Mouse (Mus musculus): Measurements from ENCODE around the gene Mapk6. TPM values are rescaled to one million over a fixed set of nuclear protein-coding genes. Genes with fewer than 3 reads are reported as not detected.

Gene Mapk6
- polyA plus RNA-seq, 1 experiment from 2014 or later = 49.8 TPM

DNA sequence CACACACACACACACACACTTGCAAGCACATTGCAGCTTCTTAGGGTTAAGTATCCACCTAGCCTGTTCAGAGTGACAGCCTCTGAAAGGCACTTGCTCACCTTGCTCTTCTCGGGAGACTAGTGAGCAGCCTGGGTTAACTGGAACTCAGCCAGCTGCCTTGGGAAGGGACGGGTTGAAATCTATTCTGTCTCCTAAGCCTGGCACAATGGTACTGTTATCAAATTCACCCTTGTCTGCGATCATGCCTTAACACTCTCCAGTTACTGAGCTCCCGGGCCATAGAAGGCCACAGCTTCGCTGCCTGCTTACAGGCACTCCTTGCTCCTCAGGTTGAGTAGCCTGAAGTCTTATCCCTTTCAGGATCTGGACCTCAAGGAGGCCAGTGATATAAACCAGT is 9.2 kb downstream of the Mapk6 start:
- 71% methylated on average over 5 of the region's 5 CpGs for WGBS

DNA sequence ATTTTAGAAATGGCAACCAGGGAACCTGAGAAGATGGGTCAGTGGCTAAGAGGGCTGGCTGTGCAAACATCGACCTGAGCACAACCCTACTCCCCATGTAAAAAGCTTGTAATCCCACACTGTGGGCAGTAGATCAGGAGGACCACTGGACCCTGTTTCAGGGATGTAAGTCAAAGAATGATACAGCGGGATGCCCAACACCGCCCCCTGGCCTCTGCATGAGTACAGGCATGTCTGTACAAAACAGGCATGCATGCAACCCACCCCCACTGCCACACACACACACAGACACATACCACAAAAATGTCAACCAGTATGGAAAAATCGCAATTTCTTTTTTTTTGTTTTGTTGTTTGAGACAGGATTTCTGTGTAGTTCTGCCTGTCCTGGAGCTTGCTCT is 10.7 kb downstream of the Mapk6 start:
- Histone ChIP-seq H3K9me3 (no peaks in the 10 kb centered on the region), H3K4me3 (no peak overlapping the region), H3K36me3 (peaks cover 41% of the 10 kb centered on the region), H3K4me2 (no peak overlapping the region), H3K27me3 (no peaks in the 10 kb centered on the region), H3K27ac (no peak overlapping the region), H3K4me1 (peaks cover 18% of the 10 kb centered on the region), H3K9ac (no peak overlapping the region)
- ATAC-seq (ENCODE audit: insufficient number of reproducible peaks, low FRiP score, low TSS enrichment, low read depth) = no peak
- WGBS = 83% methylated on average over 4 of the region's 4 CpGs

More for the DNA sequence above, 9.2 kb downstream of the Mapk6 start:
- H3K27me3 ChIP-seq = no peaks in the 10 kb centered on the region
- no peaks in the 10 kb centered on the region for H3K9me3 ChIP-seq
- no peak overlapping the region for H3K9ac ChIP-seq
- H3K4me3 ChIP-seq = no peak overlapping the region
- peaks cover 30% of the 10 kb centered on the region for H3K36me3 ChIP-seq
- peaks cover 24% of the 10 kb centered on the region for H3K4me1 ChIP-seq
- no peak overlapping the region for H3K27ac ChIP-seq
- ATAC-seq (ENCODE audit: insufficient number of reproducible peaks, low FRiP score, low TSS enrichment, low read depth) = no peak
- H3K4me2 ChIP-seq = no peak overlapping the region

DNA sequence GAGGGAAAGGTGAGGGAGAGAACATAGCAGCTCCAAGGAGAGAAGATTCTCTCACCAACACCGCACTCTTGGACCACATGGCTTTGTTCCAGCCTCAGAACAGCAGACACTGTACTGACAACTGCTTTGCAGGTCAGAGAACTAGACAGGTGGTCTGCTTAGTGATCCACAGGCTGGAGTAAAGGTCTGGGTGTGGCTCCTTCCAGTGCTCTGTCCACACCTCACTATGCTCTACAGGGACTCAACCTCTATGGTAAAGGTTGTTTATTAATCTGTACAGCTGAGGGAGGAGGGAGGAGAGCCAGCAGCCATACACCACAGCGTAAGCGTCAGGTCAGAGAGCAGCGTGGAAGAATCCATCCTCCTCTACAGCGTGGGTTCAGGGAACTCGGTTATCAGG is 13.8 kb downstream of the Mapk6 start:
- ATAC-seq (ENCODE audit: insufficient number of reproducible peaks, low FRiP score, low TSS enrichment, low read depth) = no peak
- no peaks in the 10 kb centered on the region for H3K4me1 ChIP-seq
- H3K27ac ChIP-seq = no peak overlapping the region
- WGBS = 89% methylated on average over 6 of the region's 6 CpGs
- H3K36me3 ChIP-seq = peaks cover 63% of the 10 kb centered on the region
- H3K27me3 ChIP-seq = no peaks in the 10 kb centered on the region
- H3K4me3 ChIP-seq = no peak overlapping the region
- H3K9ac ChIP-seq = no peak overlapping the region
- H3K4me2 ChIP-seq = no peak overlapping the region
- no peaks in the 10 kb centered on the region for H3K9me3 ChIP-seq

DNA sequence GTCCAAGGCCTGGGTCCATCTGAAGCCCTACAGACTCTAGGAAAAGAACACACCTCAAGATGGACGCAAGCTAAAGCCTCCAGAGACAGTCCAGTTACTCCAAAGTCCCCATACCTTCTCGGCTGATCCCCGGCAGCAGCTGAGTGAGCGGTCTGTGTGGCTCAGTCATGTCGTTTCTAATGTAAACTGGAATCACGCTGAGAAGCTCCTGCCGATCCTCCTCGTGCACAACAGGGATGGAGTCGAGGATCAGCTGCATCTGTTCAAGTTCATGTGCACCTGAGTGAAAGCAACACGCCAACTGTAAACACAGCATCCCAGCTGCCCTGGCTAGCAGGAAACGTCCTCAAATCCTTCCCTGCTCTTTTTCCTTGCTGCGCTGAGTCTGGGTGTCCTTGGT is 16.6 kb downstream of the Mapk6 start:
- H3K4me2 ChIP-seq = no peak overlapping the region
- H3K36me3 ChIP-seq = peaks cover 76% of the 10 kb centered on the region
- H3K27ac ChIP-seq = no peak overlapping the region
- no peak overlapping the region for H3K9ac ChIP-seq
- no peaks in the 10 kb centered on the region for H3K27me3 ChIP-seq
- WGBS = 81% methylated on average over 12 of the region's 12 CpGs
- no peaks in the 10 kb centered on the region for H3K4me1 ChIP-seq
- H3K9me3 ChIP-seq = no peaks in the 10 kb centered on the region
- no peak overlapping the region for H3K4me3 ChIP-seq
- ATAC-seq (ENCODE audit: insufficient number of reproducible peaks, low FRiP score, low TSS enrichment, low read depth) = no peak

DNA sequence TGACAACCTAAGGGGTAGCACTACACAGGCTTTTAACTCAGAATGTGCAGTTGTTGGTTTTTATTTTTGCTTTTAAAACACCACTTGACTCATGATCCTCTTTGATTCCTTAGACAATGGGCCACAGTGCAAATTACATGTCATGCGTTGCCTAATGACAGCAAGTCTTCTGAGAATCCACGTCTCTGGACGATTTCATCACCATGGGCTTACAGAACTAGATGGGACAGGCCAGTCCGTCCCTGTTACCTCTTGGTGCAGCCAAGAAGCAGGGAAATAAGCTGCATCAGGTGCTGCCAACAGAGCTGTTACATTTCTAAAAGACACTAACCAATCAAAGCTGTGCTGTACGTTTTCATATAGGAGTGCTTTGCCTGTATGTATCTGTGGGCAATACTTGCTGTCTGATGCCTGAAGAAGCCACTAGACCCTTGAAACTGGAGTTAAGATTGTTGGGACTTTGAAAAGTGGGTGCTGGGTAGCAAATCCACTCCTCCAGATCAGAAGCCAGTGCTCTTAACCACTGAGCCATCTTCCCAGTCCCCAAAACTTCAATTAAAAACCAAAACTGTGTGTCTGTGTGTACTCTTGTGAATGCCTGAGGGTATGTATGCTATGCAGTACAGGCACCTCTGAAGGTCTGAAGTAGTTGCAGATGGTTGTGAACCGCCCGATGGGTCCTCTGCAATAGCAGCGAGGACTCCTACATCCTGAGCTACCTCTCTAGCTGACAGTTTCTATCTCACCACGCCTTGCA is 24.4 kb downstream of the Mapk6 start:
- Histone ChIP-seq H3K9ac (no peak overlapping the region), H3K27ac (no peak overlapping the region), H3K4me3 (no peak overlapping the region), H3K4me2 (no peak overlapping the region), H3K36me3 (peaks cover 34% of the 10 kb centered on the region), H3K9me3 (no peaks in the 10 kb centered on the region), H3K4me1 (no peaks in the 10 kb centered on the region), H3K27me3 (no peaks in the 10 kb centered on the region)
- 82% methylated on average over 9 of the region's 9 CpGs for WGBS
- ATAC-seq (ENCODE audit: insufficient number of reproducible peaks, low FRiP score, low TSS enrichment, low read depth) = no peak

DNA sequence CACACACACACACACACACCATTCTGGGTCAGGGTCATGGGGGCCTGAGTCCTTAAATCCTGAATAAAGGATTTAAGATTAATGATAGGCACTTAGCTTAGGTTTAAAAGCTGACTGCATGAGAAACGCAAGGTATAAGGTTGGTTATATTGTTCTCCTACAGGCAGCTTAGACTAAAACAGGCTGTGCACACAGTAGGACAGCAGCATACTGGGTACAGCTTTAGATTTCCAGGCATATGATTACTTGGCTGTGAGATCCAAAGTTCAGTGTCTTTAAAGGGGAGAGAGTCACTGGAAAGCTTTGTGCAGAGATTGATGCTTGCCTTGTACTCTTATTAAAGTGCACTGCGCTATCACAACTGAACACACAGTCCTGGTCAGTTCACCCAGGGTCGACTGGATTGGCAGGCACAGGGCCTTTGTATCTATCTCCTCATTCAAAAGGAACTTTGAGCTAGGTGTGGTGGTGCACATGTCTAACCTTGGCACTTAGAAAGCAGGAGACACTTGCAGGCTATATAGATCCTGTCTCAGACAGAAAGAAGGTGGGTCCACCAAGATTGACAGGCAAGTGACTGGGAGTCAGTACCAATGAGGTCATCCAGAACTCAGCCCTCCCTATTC is 25.4 kb downstream of the Mapk6 start:
- 86% methylated on average over 3 of the region's 3 CpGs for WGBS
- H3K9me3 ChIP-seq = no peaks in the 10 kb centered on the region
- no peaks in the 10 kb centered on the region for H3K27me3 ChIP-seq
- no peak overlapping the region for H3K27ac ChIP-seq
- peaks cover 27% of the 10 kb centered on the region for H3K36me3 ChIP-seq
- ATAC-seq (ENCODE audit: insufficient number of reproducible peaks, low FRiP score, low TSS enrichment, low read depth) = no peak
- no peak overlapping the region for H3K4me3 ChIP-seq
- H3K4me2 ChIP-seq = no peak overlapping the region
- H3K4me1 ChIP-seq = no peaks in the 10 kb centered on the region
- no peak overlapping the region for H3K9ac ChIP-seq

DNA sequence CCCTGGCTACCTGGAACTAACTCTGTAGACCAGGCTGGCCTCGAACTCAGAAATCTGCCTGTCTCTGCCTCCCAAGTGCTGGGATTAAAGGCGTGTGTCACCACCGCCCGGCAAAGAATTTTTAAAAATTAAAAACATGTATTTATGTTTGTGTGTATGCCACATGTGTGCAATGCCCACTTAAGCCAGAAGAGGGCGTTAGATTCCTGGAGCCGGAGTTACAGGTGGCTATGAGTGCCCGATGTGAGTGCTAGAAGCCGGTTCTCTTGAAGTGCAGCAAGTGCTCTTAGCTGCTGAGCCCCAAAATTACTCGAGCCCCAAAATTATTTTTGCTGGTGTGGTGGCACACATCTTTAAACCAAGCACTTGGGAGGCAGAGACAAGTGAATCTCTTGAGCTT is 26.0 kb downstream of the Mapk6 start:
- ATAC-seq (ENCODE audit: insufficient number of reproducible peaks, low FRiP score, low TSS enrichment, low read depth) = no peak
- WGBS = 85% methylated on average over 9 of the region's 9 CpGs
- Histone ChIP-seq H3K27me3 (no peaks in the 10 kb centered on the region), H3K4me2 (no peak overlapping the region), H3K9me3 (no peaks in the 10 kb centered on the region), H3K36me3 (peaks cover 20% of the 10 kb centered on the region), H3K4me3 (no peak overlapping the region), H3K27ac (no peak overlapping the region), H3K4me1 (no peaks in the 10 kb centered on the region), H3K9ac (no peak overlapping the region)

DNA sequence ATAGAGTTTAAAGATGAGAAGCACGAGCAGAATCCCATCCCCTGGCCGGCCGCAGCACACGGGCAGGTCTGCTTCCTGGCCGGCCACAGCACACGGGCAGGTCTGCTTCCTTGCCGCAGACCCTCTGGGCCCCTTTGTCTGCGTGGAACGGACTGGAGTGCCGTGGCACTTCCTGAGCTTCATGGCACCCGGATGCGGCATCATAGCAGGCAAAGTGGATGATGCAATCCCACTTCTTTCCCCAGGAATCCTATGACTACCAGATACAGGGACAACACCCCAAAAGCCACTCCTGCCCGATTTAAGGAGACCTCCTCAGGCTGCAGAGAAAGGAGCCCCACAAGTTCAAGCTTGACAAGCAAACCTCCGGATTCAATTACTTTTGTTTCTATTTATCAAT is 27.0 kb downstream of the Mapk6 start:
- H3K27me3 ChIP-seq = no peaks in the 10 kb centered on the region
- H3K4me1 ChIP-seq = no peaks in the 10 kb centered on the region
- no peak overlapping the region for H3K4me2 ChIP-seq
- 86% methylated on average over 14 of the region's 14 CpGs for WGBS
- no peak for ATAC-seq (ENCODE audit: insufficient number of reproducible peaks, low FRiP score, low TSS enrichment, low read depth)
- no peaks in the 10 kb centered on the region for H3K9me3 ChIP-seq
- H3K36me3 ChIP-seq = peaks cover 14% of the 10 kb centered on the region
- no peak overlapping the region for H3K27ac ChIP-seq
- no peak overlapping the region for H3K4me3 ChIP-seq
- no peak overlapping the region for H3K9ac ChIP-seq

DNA sequence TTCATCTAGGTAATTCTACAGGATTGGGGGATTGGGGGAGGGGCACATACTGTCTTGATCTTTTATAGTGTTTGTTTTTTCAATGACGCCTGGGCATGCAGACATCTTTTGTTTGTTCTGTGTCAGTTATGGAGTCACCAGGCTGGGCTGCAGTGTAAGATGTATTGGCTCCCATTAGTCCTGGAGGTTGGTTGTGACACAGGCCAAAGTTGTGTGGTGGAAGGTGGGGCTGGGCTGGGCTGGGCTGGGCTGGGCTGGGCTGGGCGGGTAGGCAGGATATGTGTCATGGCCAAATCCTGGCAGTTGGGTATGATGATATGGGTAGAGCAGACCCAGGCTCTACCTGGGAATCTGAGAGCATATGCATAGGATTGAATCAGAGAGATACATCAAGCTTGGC is 31.0 kb downstream of the Mapk6 start:
- Histone ChIP-seq H3K27ac (no peak overlapping the region), H3K4me1 (no peaks in the 10 kb centered on the region), H3K9me3 (no peaks in the 10 kb centered on the region), H3K9ac (no peak overlapping the region), H3K27me3 (no peaks in the 10 kb centered on the region), H3K36me3 (no peaks in the 10 kb centered on the region), H3K4me2 (no peak overlapping the region), H3K4me3 (no peak overlapping the region)
- no peak for ATAC-seq (ENCODE audit: insufficient number of reproducible peaks, low FRiP score, low TSS enrichment, low read depth)
- 82% methylated on average over 2 of the region's 2 CpGs for whole genome bisulfite sequencing

DNA sequence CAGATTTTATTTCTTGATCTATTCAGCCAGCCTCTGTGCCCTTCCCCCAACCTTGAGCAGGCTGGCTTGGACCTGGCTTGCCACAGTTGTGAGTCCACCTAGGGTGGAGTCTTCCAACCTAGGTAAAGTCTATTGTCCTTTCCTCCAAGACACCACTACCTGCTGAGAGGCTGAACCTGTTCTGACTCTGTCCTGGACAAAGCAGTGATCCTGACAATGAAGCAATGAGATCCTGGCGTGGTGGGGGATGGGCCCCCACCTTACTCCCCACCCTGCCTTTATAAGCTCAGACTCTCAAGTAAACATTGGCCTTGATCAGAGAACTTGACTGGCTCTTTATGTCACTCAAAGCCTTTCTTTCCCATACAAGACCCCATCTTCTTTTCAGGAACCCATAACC is 33.4 kb downstream of the Mapk6 start:
- WGBS = 73% methylated on average over 1 of the region's 1 CpGs
- no peak overlapping the region for H3K4me2 ChIP-seq
- no peak overlapping the region for H3K4me3 ChIP-seq
- H3K4me1 ChIP-seq = no peaks in the 10 kb centered on the region
- no peaks in the 10 kb centered on the region for H3K9me3 ChIP-seq
- no peaks in the 10 kb centered on the region for H3K27me3 ChIP-seq
- no peaks in the 10 kb centered on the region for H3K36me3 ChIP-seq
- H3K9ac ChIP-seq = no peak overlapping the region
- no peak overlapping the region for H3K27ac ChIP-seq
- ATAC-seq (ENCODE audit: insufficient number of reproducible peaks, low FRiP score, low TSS enrichment, low read depth) = no peak

DNA sequence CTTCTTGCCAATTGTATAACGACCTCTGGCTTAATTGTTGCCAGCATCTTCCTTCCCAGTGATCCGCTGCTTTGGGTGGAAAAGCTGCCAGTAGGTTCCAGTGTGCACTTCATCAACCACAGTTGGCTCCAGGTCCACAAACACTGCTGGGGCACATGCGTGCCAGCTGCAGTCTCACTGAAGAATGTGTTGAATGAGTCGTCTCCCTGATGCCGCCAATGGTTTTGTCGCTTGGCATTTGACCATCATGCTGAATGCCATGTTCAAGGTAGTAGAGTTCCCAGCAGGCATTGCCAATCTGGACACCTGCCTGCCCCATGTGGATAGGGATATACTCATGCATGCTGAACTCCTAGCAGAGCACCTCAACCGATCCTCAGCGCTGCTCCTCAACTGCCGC is 34.2 kb downstream of the Mapk6 start:
- Histone ChIP-seq H3K4me2 (no peak overlapping the region), H3K27ac (no peak overlapping the region), H3K4me3 (no peak overlapping the region), H3K27me3 (no peaks in the 10 kb centered on the region), H3K4me1 (no peaks in the 10 kb centered on the region), H3K36me3 (no peaks in the 10 kb centered on the region), H3K9ac (no peak overlapping the region), H3K9me3 (no peaks in the 10 kb centered on the region)
- no peak for ATAC-seq (ENCODE audit: insufficient number of reproducible peaks, low FRiP score, low TSS enrichment, low read depth)
- 92% methylated on average over 9 of the region's 9 CpGs for WGBS

DNA sequence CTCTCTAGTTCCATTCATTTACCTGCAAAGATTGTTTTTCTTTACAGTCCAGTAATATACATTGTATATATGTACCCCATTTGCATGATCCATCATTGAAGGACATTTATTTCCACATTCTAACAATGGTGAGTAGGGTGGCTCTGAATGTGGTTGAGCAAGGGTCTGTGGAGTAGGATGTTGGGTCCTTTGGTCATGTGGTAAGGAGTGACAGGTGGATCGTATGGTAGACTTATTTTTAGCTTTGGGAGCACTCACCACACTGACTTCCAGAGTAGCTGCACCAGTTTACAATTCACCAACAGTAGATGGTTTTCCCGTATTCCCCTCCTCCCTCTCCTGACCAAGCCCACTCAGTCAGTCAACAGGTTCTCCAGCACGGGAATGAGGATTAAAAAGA is 41.0 kb downstream of the Mapk6 start:
- ATAC-seq (ENCODE audit: insufficient number of reproducible peaks, low FRiP score, low TSS enrichment, low read depth) = no peak
- Histone ChIP-seq H3K27ac (no peak overlapping the region), H3K36me3 (no peaks in the 10 kb centered on the region), H3K4me2 (no peak overlapping the region), H3K4me1 (no peaks in the 10 kb centered on the region), H3K27me3 (no peaks in the 10 kb centered on the region), H3K9ac (no peak overlapping the region), H3K4me3 (no peak overlapping the region), H3K9me3 (no peaks in the 10 kb centered on the region)
- WGBS = 76% methylated on average over 3 of the region's 3 CpGs

Data from limb, embryonic 15.5 days (tissue).